ENCODE assay signal across 26 mouse cellular contexts in genomic region chr12:12490173-12490572, GRCm38 (mm10).
"Had no signal": no experiment of that assay in that cellular context is flagged by ENCODE, and none has a peak within 500 bp of the region (broad histone marks: within the 10 kb centered on the region; RNA-seq: fewer than 3 reads in every experiment).

No protein-coding gene starts in this region.

- ATAC-seq: hindbrain, embryonic 16.5 days; inflammation-experienced regulatory T-cells, adult 6 months; intestine, embryonic 15.5 days; liver, embryonic 12.5 days had no signal

- H3K4me1 ChIP-seq: hindbrain, embryonic 10.5 days; hindbrain, embryonic 12.5 days; intestine, embryonic 15.5 days; kidney, embryonic 15.5 days had no signal

- H3K27ac ChIP-seq: heart, adult 2 months; hindbrain, embryonic 10.5 days; hindbrain, embryonic 12.5 days; hindbrain, embryonic 14.5 days; intestine, embryonic 15.5 days; kidney, embryonic 15.5 days; kidney, postnatal 0 days; limb, embryonic 13.5 days; limb, embryonic 15.5 days; liver, embryonic 12.5 days; liver, embryonic 14.5 days had no signal

- DNase-seq: gastrocnemius, postnatal 14 days; gastrocnemius, postnatal 36 days; heart, adult 11 months; heart, adult 2 months; heart, postnatal 10 days; heart, postnatal 4 days; kidney, adult 11 months; kidney, adult 2 months; kidney, adult 9 months; kidney, postnatal 14 days; kidney, postnatal 36 days; layer of hippocampus, postnatal 36 days; left cerebral cortex, postnatal 4 days had no signal

- H3K4me3 ChIP-seq: heart, adult 2 months; hindbrain, embryonic 10.5 days; hindbrain, embryonic 12.5 days; intestine, embryonic 15.5 days; kidney, embryonic 15.5 days; limb, embryonic 13.5 days; limb, embryonic 15.5 days; liver, embryonic 12.5 days had no signal

- H3K9ac ChIP-seq: hindbrain, embryonic 12.5 days; hindbrain, embryonic 14.5 days; intestine, embryonic 15.5 days; kidney, embryonic 15.5 days; limb, embryonic 13.5 days; limb, embryonic 15.5 days; liver, embryonic 12.5 days; liver, embryonic 14.5 days had no signal

- H3K4me2 ChIP-seq: heart, embryonic 11.5 days; hindbrain, embryonic 12.5 days; hindbrain, embryonic 14.5 days; intestine, embryonic 15.5 days; kidney, embryonic 15.5 days; limb, embryonic 13.5 days; limb, embryonic 15.5 days; liver, embryonic 12.5 days had no signal

- H3K36me3 ChIP-seq: hindbrain, embryonic 10.5 days; hindbrain, embryonic 12.5 days; intestine, embryonic 15.5 days; kidney, embryonic 15.5 days; limb, embryonic 13.5 days; limb, embryonic 15.5 days; liver, embryonic 12.5 days had no signal

- H3K9me3 ChIP-seq: hindbrain, embryonic 10.5 days; hindbrain, embryonic 12.5 days; intestine, embryonic 15.5 days; kidney, embryonic 15.5 days; limb, embryonic 13.5 days; limb, embryonic 15.5 days; liver, embryonic 12.5 days had no signal

- H3K27me3 ChIP-seq: hindbrain, embryonic 12.5 days; intestine, embryonic 15.5 days; kidney, embryonic 15.5 days; limb, embryonic 13.5 days; limb, embryonic 15.5 days; liver, embryonic 12.5 days had no signal
